Mouse (Mus musculus) cerebellum, postnatal 10 days (tissue): ENCODE measurements around the gene Dzip1.

Experiments
- DNase-seq, 2 experiments: peaks; one replicate each; pipeline ENCODE4 v3.0.0; 2021; ENCODE audit warnings: mixed read lengths in 2 of 2

Dzip1 gene

GRCm38 (mm10) chr14:118868102-118868724, 57.0 kb downstream of the Dzip1 start:
- DNase-seq: peak; percentile 62 to 72

- DNase-seq: no peak
Measured at GRCm38 (mm10) chr14:118867366-118867765, 57.9 kb downstream of the Dzip1 start.

DNA sequence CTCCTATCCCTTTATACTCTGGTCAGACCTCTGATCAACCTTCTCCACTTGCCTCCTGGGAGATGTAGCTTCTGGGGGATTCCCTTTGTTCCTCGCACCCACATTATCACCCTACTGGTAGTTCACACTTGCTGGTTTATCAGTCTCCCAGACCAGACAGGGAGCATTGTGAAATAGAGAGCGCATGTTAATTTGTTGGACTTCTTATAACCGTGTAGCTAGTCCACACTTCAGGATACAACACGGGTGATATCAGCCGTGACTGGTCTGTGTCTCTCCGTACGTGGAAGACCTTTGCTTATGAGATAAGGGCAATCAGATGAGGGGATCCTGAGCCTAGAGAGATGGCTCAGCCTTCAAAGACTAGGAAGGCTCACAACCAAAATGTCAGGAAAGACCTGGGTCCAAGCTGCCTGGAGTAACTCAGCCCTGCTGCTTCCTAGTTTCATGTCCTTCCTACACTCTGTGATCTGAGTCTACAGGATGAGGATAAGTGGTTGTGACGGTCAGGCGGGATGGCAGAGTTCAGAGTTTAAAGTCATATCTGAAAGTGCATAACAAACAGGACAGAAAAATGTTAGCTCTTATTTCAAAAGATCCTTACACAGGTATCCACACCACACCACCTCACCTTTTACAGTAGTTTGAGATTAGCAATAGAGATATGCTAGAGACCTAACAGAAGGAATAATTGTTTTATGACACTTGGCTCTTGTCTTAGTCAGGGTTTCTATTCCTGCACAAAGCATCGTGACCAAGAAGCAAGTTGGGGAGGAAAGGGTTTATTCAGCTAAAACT, 59.0 kb downstream of the Dzip1 start:
- no peak for DNase-seq

GRCm38 (mm10) chr14:118864905-118865304, 60.4 kb downstream of the Dzip1 start:
- DNase-seq: no peak

DNA sequence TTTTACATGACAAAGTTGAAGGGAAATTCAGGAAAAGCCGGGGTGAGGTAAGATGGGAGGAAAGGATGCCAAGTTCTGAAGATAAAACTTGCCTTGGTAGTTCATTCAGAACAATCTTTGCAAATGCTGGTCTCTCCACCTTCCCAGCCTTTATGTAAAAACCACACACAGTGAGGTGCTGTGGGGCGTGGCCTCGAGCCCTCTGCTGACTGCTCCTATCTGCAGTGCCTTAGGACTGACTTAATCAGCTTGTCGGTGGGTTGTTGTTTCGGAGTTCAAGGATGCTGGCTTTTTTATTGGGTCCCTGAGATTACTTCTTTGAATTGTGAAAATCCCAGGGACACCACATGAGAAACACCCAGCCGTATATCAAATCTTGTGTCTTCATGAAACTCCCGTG, 63.0 kb downstream of the Dzip1 start:
- DNase-seq: no peak

DNA sequence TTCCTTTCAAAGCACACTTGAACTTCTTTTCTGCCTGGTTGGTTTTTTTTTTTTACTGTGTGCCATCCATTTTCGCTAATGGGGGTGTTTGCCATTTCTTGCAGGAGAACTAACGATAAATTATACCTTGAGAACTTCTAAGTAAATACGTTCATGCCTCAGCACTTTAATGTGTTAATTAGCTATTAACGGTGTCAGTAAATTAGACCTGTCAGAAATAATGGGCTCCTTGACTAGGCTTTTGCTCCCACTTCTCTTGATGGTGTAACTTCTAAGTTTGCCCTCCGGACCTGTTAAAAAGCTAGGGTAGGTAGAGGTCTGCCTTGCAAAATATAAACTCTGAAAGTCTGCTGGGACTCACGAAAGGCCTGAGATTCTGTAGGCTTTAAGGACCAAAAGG, 66.9 kb downstream of the Dzip1 start:
- DNase-seq: no peak

DNA sequence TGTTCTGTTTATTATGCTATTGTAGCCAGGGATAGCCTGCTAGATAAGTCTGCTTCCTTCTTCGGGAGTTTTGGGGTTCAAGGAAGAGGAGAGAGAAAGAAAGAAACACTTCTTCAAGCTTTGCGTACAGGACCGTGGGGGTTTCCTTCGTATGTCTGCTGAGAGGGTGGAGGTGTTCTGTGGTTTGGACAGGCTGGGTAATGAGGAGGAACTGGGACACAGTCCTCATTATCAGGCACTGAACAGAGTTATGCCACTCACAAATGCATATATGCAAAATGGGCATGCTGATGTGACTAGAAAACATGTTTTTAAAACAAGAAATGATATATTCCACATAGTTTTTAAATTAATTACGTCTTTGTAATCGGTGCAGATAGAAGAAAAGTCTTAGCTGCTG, 68.7 kb downstream of the Dzip1 start:
- DNase-seq: no peak

DNA sequence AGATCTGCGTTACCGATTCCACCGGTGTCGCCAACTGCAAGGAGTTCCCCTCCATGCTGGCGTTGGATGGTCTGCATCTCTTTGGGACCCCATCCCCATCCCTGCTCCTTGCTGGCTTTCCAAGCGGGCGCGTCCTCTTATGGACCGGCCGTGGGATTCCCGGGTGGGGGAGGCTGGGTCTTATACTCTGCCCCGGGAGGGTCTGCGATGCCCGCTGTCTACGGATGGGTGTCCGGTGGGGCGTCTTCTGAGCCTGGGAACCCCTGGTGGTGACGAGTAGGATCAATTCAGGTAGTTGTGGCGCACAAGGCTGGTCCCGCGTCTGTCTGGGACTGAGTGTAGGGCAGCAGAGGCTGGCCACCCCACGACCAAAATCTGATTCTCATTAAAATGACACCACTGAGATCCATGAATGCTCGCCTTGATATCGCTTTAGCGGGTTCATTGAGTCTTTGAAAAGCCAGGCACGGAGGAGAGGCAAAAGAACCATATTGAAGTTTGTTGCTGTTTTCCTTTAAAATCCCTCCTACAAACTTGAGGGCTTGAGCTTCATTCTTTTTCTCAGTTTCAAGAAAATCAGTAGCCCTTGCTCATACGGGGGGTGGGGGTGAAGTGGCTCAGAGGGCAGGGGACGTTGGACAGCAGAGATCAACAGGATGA, 70.0 kb downstream of the Dzip1 start:
- peak in 1 of 2 experiments; percentile 26 for DNase-seq

DNA sequence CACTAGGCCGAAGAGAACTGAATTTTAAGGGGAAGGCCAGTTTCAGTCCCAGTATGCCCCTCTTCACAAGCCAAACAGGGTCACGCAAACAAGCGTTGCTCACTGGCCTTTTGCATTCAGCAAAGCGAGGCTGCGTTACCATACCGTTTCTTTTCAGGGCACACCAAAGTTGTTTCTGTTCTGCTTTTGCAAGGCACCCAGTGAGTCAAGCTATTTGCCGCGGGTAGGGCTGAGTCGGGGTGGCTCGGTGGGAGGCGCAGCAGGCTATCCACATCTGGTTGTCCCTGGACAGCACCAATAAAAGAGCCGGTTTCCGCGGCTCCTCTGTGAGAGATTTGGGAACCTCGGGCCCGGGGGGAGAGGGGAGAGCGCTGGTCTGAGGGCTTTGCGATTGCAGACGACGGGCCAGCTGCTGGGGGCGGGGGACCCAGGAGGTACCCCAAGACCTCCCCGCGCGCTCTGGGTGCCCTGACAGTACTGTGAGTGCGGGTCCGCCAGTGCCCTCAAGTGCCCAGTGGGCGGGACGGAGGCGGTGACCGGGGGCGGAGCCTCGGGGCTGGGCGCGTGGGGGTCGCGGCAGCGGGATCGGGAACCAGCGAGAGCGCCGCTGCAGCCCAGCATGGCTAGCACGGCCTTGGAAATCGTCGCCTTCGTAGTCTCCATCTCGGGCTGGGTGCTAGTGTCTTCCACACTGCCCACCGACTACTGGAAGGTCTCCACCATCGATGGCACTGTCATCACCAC, 70.7 kb downstream of the Dzip1 start:
- peak; percentile 62 to 75 for DNase-seq

DNA sequence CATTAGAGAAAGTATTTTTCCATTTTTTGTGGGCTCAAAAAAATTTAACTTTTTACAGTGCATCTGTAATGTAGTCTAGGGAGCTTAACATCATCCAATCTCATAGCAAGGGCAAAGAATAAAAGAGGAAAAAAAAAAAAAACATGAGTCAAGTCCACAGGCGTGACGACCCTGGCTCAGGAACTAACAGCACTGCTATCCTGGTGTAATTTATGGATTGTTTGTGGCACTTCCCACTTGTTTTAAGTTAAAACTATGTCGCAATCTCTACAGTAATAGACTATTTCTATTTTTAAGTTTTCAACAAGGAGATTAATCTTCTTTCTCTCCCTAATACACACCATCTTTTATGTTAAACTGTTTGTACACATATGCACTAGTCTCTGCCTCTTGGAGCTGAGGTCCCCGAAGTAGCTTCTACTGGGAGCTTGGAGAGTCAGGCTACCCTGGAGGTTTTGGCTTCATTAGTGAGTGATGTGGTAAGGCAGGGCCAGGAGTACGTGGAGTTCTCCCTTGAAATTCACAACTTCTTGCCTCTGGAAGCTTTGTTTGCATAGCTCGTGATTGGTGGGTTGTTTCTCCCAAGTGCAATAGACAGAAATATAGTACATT, 73.7 kb downstream of the Dzip1 start:
- DNase-seq: no peak

DNA sequence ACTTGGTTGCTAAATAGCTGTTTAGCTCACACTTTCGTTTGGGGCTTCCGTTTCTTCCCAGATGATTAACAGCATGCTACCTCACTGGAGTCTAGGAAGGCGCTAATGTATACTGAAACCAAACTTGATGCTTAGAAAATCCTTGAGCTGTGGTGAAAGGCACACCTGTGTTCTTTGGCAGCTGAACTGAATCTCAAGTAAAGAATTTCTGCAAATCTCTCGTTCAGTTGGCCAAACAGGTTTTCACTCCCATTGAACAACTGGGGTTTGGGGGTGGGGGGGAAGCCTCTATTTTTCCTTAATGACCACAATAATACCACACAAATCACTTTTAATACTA, 74.6 kb downstream of the Dzip1 start:
- no peak for DNase-seq

DNA sequence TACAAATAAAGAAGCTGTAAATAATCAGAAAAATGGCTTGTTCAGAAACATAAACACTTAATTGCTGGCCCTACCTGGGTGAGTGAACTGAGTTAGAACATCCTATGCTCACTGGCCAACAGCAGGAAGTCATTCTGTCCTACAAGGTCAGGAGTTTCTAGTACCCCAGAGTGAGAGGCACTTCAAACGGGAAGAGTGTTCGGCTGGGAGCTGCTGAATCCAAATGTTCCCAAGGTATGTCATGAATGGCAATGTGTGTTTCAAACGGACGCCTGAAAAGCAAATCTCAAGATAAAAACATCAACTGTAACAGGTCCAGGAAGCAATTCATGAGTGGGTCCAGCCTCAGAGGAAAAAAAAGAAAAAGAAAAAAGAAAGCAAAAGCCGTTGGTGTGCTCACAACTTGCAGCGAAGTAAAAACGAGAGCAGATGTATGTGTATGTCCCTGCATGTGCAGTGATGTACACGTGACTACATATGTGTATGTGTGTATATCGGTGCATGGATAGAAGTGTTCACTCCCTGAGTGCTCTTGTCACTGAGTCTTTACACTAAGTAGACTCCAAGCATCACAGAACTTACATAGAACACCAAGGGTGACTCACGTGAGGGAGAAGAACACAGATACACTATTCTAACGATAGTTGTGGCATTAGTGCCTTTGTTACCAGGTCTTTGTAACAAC, 75.1 kb downstream of the Dzip1 start:
- DNase-seq: no peak

- no peak for DNase-seq
Measured at GRCm38 (mm10) chr14:118848171-118848570, 77.1 kb downstream of the Dzip1 start.

- DNase-seq: no peak
Measured at GRCm38 (mm10) chr14:118846834-118847233, 78.4 kb downstream of the Dzip1 start.

DNA sequence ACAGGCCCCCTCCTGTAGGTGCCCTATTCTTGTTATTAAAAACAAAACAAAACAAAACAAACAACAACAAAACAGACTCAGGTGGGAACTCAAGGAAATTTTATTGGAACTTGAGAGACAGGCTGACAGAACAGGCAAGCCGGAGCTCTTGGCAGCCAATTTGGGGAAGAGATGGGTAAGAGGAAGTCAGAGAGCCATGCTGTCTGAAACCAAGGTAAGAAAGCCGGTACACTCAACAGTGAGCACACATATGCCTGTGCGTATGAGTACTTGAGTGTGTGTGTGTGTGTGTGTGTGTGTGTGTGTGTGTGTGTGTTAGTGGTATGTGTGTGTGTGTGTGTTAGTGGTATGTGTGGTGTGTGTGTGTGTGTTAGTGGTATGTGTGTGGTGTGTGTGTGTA, 82.9 kb downstream of the Dzip1 start:
- no peak for DNase-seq

- DNase-seq: no peak
Measured at GRCm38 (mm10) chr14:118840027-118840426, 85.2 kb downstream of the Dzip1 start.

GRCm38 (mm10) chr14:118839416-118839815, 85.8 kb downstream of the Dzip1 start:
- peak in 1 of 2 experiments; percentile 25 for DNase-seq

GRCm38 (mm10) chr14:118838556-118839120, 86.6 kb downstream of the Dzip1 start:
- no peak for DNase-seq

- DNase-seq: no peak
Measured at GRCm38 (mm10) chr14:118836754-118837153, 88.5 kb downstream of the Dzip1 start.

DNA sequence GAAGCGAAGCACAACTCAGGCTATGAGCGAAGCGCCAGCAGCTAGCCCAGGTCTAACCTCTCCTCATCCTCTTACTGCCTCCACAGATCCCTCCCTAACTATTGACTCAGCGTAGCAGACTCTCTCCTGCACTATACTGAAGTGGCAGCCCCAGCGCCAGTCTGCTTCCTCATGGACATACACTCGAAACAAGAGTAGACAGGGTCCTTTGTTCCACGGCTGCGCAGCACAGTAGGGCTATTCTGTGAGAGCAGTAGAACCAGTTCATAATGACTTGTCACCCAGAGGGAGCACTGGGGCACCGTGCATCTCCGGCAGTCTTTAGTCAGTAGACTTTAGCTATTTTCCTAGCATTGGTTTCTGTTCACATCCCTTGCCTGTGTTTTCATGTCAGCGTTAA, 89.1 kb downstream of the Dzip1 start:
- no peak for DNase-seq

GRCm38 (mm10) chr14:118834313-118834712, 90.9 kb downstream of the Dzip1 start:
- no peak for DNase-seq

DNA sequence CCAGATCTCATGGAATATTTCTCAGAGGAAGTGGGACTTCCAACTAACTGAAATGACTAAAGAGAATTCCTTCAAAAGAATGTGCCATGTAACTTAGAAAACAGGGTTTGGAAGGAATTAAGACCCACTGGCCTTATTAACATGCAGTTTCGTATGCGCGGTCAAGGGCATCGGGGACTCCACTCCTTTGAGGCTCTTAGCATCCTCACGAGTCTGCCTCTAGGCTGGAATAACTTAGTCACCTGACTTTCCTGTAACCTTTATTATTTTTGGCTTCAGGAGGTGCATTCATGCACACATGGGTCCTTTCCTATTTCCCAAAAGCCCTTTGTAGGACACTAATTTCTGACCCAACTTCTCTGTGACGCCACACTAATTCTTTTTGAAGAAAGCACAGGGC, 92.0 kb downstream of the Dzip1 start:
- no peak for DNase-seq
